Mouse (Mus musculus): ENCODE data around the gene Gtf2h4. TPM values are rescaled to one million over a fixed set of nuclear protein-coding genes. Genes with fewer than 3 reads are reported as not detected.

Gene Gtf2h4
- polyA plus RNA-seq, 3 experiments from 2014 or later, result 16.7 to 24.7 (median 17.9) TPM

DNA sequence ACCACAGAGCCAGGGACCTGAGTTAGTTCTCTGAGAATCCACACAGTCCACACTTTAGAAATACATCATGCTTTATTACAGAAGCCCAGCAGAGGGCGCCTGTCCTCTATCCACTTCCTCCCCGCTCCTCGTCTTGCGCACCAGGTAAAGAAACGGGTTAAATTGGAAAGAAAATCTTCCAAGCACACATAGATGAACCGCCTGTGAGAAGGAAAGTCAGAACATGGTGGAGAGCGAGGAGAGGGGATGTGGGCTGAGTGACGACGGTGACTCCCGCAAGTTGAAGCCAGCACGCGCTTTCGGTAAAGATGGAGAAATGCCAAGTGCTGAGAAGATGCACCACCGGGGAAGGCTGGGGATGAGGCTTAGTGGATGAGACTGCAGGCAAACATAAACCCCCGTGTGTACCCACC is 37.8 kb downstream of the Gtf2h4 start:
- peak; percentile 68 for ATAC-seq

DNA sequence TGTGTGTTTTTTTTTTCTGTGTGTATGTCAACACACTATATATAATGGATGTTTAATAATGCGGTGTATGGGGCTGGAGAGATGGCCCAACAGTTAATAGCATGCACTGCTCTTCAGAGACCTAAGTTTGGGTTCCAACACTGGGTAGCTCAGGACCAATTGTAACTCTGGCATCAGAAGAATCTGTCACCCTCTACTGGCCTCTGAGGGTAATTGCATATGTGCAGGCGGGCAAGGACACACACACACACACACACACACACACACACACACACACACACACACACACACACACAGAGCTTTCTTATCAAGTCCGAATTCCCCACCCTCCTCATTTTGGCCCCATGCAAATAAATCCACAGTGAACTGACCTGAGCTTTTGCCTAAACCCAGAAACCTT is 38.3 kb downstream of the Gtf2h4 start:
- ATAC-seq, result no peak

DNA sequence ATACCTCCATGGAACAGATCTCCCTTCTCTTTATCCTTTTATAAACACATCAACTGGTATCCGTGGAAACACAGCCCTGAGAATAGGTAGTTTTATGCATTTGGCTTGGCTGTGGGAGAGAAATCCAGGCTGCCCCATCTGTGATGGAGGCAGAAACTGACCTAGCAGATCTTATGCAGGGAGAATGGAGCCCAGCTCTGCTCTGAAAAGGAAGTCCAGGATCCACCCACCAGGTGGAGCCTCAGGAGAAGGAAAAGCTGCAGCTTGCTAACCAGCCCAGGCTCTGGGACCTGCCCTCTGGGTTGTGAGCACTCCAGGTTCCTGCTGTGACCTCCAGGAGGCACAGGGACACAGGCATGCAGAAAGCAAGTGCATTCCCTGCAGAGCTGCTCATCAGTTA is 39.5 kb downstream of the Gtf2h4 start:
- ATAC-seq, result no peak

DNA sequence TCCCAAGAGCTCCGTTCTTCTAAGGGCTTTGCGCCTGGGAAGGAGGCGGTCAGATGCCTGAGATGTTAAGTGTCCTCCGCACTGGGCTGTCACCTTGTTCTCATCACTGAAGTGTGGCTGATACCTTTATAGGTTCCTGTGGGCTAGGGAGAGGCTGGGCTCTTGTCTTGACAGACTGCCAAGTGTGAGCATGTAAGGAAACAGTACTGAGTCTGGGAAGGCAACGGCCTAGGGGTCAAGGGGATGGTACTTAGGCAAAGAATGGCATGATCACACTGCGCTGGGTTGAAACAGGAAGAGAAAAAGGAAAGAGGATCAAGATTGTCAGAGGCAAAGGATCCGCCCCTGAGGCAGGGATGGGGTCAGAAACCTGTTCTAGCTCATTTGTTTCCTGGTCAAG is 47.0 kb downstream of the Gtf2h4 start, which contains the start of gene Gm9573:
TSS of gene Gm9573 (minus strand) at position 101 of the 400 bp plus-strand sequence.
- ATAC-seq, result no peak

Other genes starting within 250 kb of the Gtf2h4 start
- gene H2-Q6, start 248.9 kb downstream of the Gtf2h4 start, polyA plus RNA-seq (2017; shearing (Covaris generic)), result 100 to 1,000 TPM; 356 to 772 (median 602) TPM
- 1,000 to 10,000 TPM in 2 of 3 experiments, 100 to 1,000 TPM in 1; 921 to 1,440 (median 1,337) TPM for gene H2-Q7, start 234.6 kb downstream of the Gtf2h4 start, polyA plus RNA-seq (2017; shearing (Covaris generic))
- gene H2-Q10, start 203.7 kb downstream of the Gtf2h4 start, polyA plus RNA-seq (2017; shearing (Covaris generic)), result 10 to 100 TPM; 14.2 to 25.0 (median 24.2) TPM
- gene Pou5f1, start 167.7 kb downstream of the Gtf2h4 start, polyA plus RNA-seq (2017; shearing (Covaris generic)), result under 1 TPM; 0.26 to 0.58 (median 0.32) TPM
- gene Tcf19, start 156.9 kb downstream of the Gtf2h4 start, polyA plus RNA-seq (2017; shearing (Covaris generic)), result 10 to 100 TPM; 16.6 to 68.4 (median 21.5) TPM
- 1 to 10 TPM; 4.8 to 7.1 (median 6.0) TPM for gene Cchcr1, start 156.6 kb downstream of the Gtf2h4 start, polyA plus RNA-seq (2017; shearing (Covaris generic))
- gene Psors1c2, start 140.5 kb downstream of the Gtf2h4 start, polyA plus RNA-seq (2017; shearing (Covaris generic)), result under 1 TPM in 1 of 3 experiments, not detected in 2; 0.73 TPM
- gene Cdsn, start 121.6 kb downstream of the Gtf2h4 start, polyA plus RNA-seq (2017; shearing (Covaris generic)), result not detected
- not detected for gene 2300002M23Rik, start 106.3 kb downstream of the Gtf2h4 start, polyA plus RNA-seq (2017; shearing (Covaris generic))
- gene Sfta2, start 72.2 kb downstream of the Gtf2h4 start, polyA plus RNA-seq (2017; shearing (Covaris generic)), result not detected
- gene Gm9573, start 47.1 kb downstream of the Gtf2h4 start, polyA plus RNA-seq (2017; shearing (Covaris generic)), result not detected
- under 1 TPM in 1 of 3 experiments, not detected in 2; 0.26 TPM for gene Mucl3, start 30.0 kb downstream of the Gtf2h4 start, polyA plus RNA-seq (2017; shearing (Covaris generic))
- 10 to 100 TPM; 10.4 to 13.2 (median 12.7) TPM for gene Vars2, start 6.1 kb downstream of the Gtf2h4 start, polyA plus RNA-seq (2017; shearing (Covaris generic))
- 1 to 10 TPM in 1 of 3 experiments, under 1 TPM in 2; 0.65 to 1.1 (median 0.73) TPM for gene Ddr1, start 30.9 kb upstream of the Gtf2h4 start, polyA plus RNA-seq (2017; shearing (Covaris generic))
- gene Ier3, start 147.9 kb upstream of the Gtf2h4 start, polyA plus RNA-seq (2017; shearing (Covaris generic)), result 10 to 100 TPM in 1 of 3 experiments, 1 to 10 TPM in 1, under 1 TPM in 1; 0.54 to 11.8 (median 1.3) TPM
- gene Flot1, start 149.5 kb upstream of the Gtf2h4 start, polyA plus RNA-seq (2017; shearing (Covaris generic)), result 10 to 100 TPM; 20.5 to 31.1 (median 28.1) TPM
- 100 to 1,000 TPM; 404 to 882 (median 514) TPM for gene Tubb5, start 164.6 kb upstream of the Gtf2h4 start, polyA plus RNA-seq (2017; shearing (Covaris generic))
- 10 to 100 TPM in 1 of 3 experiments, 1 to 10 TPM in 2; 6.1 to 10.7 (median 7.1) TPM for gene Mdc1, start 167.8 kb upstream of the Gtf2h4 start, polyA plus RNA-seq (2017; shearing (Covaris generic))
- 10 to 100 TPM; 25.4 to 64.8 (median 27.4) TPM for gene Nrm, start 187.6 kb upstream of the Gtf2h4 start, polyA plus RNA-seq (2017; shearing (Covaris generic))
- gene Ppp1r18, start 191.9 kb upstream of the Gtf2h4 start, polyA plus RNA-seq (2017; shearing (Covaris generic)), result 100 to 1,000 TPM; 194 to 273 (median 213) TPM
- 10 to 100 TPM; 17.4 to 36.1 (median 19.5) TPM for gene Dhx16, start 206.1 kb upstream of the Gtf2h4 start, polyA plus RNA-seq (2017; shearing (Covaris generic))
- 10 to 100 TPM; 15.3 to 21.6 (median 15.4) TPM for gene 2310061I04Rik, start 223.7 kb upstream of the Gtf2h4 start, polyA plus RNA-seq (2017; shearing (Covaris generic))
- gene Atat1, start 236.3 kb upstream of the Gtf2h4 start, polyA plus RNA-seq (2017; shearing (Covaris generic)), result 10 to 100 TPM in 2 of 3 experiments, 1 to 10 TPM in 1; 9.5 to 16.2 (median 10.5) TPM
- 10 to 100 TPM; 35.8 to 82.5 (median 75.5) TPM for gene Mrps18b, start 242.7 kb upstream of the Gtf2h4 start, polyA plus RNA-seq (2017; shearing (Covaris generic))
- 10 to 100 TPM; 49.4 to 63.1 (median 51.7) TPM for gene Ppp1r10, start 242.7 kb upstream of the Gtf2h4 start, polyA plus RNA-seq (2017; shearing (Covaris generic))